Mouse (Mus musculus): ENCODE measurements at regions not wholly inside any gene's neighbourhood (a gene's known extent, or its start where the extent isn't known, plus 50 kb on each side); places are given as distances from the start of the nearest gene placed in this dataset.

- H3K4me2 ChIP-seq (replicated peaks): no peak overlapping the region
- no peaks in the 10 kb centered on the region for H3K36me3 ChIP-seq
- ATAC-seq: no peak
- H3K9ac ChIP-seq: no peak overlapping the region
- H3K4me1 ChIP-seq (replicated peaks): no peaks in the 10 kb centered on the region
- H3K27ac ChIP-seq: no peak overlapping the region
- no peak overlapping the region for H3K4me3 ChIP-seq (replicated peaks)
- no peaks in the 10 kb centered on the region for H3K9me3 ChIP-seq
- H3K27me3 ChIP-seq (replicated peaks): no peaks in the 10 kb centered on the region
These were observed 174.7 kb upstream of the Marcks start for GRCm38 (mm10) chr10:37313461-37313860.

DNA sequence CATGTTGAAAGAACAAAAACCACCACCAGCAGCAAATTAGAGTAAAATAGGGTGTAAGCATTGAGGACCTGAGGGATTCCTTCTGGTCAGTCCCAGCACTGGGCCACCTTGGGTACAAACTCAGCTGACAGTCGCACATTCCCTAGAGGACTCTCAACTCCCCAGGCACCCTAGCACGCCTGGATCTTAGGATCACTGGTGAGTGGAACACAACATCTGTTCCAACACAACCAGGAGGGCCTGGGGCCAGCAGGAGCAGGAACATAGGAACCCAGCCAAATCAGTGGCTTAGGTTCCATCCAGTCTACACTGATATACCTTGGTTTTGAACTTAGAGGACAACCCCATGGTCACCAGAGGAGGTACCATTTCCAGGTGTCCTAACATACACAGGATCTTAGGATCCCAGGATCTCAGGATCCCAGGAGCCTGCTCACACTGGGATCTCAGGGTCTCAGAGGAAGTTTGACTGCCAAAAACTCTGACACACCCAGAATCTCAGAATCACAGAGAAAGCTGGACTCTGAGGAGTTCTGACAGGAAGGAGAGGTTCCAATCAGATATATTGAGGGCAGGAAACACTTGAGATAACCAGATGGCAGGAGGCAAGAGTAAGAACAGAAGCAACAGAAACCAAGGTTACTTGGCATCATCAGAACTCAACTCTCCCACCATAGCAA is 171.7 kb upstream of the Marcks start:
- Histone ChIP-seq H3K9me3 (no peaks in the 10 kb centered on the region), H3K4me1 (replicated peaks) (no peaks in the 10 kb centered on the region), H3K4me3 (replicated peaks) (no peak overlapping the region), H3K4me2 (replicated peaks) (no peak overlapping the region), H3K27ac (no peak overlapping the region), H3K27me3 (replicated peaks) (no peaks in the 10 kb centered on the region), H3K36me3 (no peaks in the 10 kb centered on the region), H3K9ac (no peak overlapping the region)
- WGBS: 89% methylated on average over 2 of the region's 2 CpGs
- no peak for ATAC-seq

GRCm38 (mm10) chr10:37304656-37305055 is 165.9 kb upstream of the Marcks start:
- WGBS: 44% methylated on average over 2 of the region's 2 CpGs
- H3K27me3 ChIP-seq (replicated peaks): no peaks in the 10 kb centered on the region
- H3K4me3 ChIP-seq (replicated peaks): no peak overlapping the region
- ATAC-seq: no peak
- H3K4me1 ChIP-seq (replicated peaks): no peaks in the 10 kb centered on the region
- no peaks in the 10 kb centered on the region for H3K9me3 ChIP-seq
- H3K4me2 ChIP-seq (replicated peaks): no peak overlapping the region
- no peaks in the 10 kb centered on the region for H3K36me3 ChIP-seq
- no peak overlapping the region for H3K27ac ChIP-seq
- no peak overlapping the region for H3K9ac ChIP-seq

GRCm38 (mm10) chr10:37300181-37300889 is 161.6 kb upstream of the Marcks start:
- H3K36me3 ChIP-seq: no peaks in the 10 kb centered on the region
- H3K4me2 ChIP-seq (replicated peaks): no peak overlapping the region
- 90% methylated on average over 5 of the region's 5 CpGs for WGBS
- no peaks in the 10 kb centered on the region for H3K9me3 ChIP-seq
- H3K9ac ChIP-seq: no peak overlapping the region
- H3K27ac ChIP-seq: no peak overlapping the region
- no peak for ATAC-seq
- H3K4me3 ChIP-seq (replicated peaks): no peak overlapping the region
- H3K4me1 ChIP-seq (replicated peaks): no peaks in the 10 kb centered on the region
- H3K27me3 ChIP-seq (replicated peaks): no peaks in the 10 kb centered on the region

DNA sequence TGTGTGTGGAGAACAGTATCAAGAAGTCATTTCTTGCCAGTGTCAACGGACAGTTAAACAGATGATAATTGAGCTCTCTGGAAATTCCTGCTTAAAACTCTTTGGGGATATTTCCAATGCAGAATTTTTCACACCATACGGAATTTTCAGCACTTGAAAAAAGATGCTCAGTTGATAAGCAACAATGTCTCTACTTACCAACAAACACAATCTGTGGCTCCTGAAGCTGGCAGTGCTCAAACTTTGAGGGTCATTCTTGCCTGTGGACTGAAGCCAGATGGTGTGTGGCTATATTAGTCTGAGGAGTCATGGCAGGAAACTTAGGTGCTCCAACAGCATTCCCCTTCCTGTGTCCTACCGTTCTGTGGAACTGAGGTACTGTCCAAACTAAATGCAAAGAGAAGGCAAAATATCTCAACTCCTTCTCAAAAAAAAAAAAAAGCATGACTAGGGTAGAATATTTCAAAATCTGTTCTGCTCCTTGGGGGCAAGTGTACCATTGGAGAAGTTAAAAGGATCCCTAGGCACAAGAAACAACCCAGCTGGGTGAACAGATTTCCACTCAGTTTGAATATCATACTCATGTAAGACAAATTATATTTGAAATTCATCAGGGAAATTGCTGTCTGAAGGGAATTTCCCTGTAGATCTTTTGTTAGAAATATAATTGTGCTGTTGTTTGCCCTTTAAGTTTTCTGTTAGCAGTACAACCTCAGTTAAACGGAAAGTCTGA is 160.1 kb upstream of the Marcks start:
- 81% methylated on average over 4 of the region's 4 CpGs for WGBS
- no peak for ATAC-seq

GRCm38 (mm10) chr10:37294231-37294630 is 155.5 kb upstream of the Marcks start:
- Histone ChIP-seq H3K36me3 (no peaks in the 10 kb centered on the region), H3K4me1 (replicated peaks) (no peaks in the 10 kb centered on the region), H3K4me2 (replicated peaks) (no peak overlapping the region), H3K27me3 (replicated peaks) (no peaks in the 10 kb centered on the region), H3K27ac (no peak overlapping the region), H3K9ac (no peak overlapping the region), H3K9me3 (no peaks in the 10 kb centered on the region), H3K4me3 (replicated peaks) (no peak overlapping the region)
- no peak for ATAC-seq

More for the DNA sequence above, 160.1 kb upstream of the Marcks start:
- Histone ChIP-seq H3K4me3 (replicated peaks) (no peak overlapping the region), H3K4me2 (replicated peaks) (no peak overlapping the region), H3K4me1 (replicated peaks) (no peaks in the 10 kb centered on the region), H3K9ac (no peak overlapping the region), H3K9me3 (no peaks in the 10 kb centered on the region), H3K27me3 (replicated peaks) (no peaks in the 10 kb centered on the region), H3K27ac (no peak overlapping the region), H3K36me3 (no peaks in the 10 kb centered on the region)

GRCm38 (mm10) chr10:37293292-37293691 is 154.6 kb upstream of the Marcks start:
- Histone ChIP-seq H3K9me3 (no peaks in the 10 kb centered on the region), H3K27me3 (replicated peaks) (no peaks in the 10 kb centered on the region), H3K27ac (no peak overlapping the region), H3K36me3 (no peaks in the 10 kb centered on the region), H3K4me1 (replicated peaks) (no peaks in the 10 kb centered on the region), H3K4me2 (replicated peaks) (no peak overlapping the region), H3K9ac (no peak overlapping the region), H3K4me3 (replicated peaks) (no peak overlapping the region)
- ATAC-seq: no peak
- WGBS: 48% methylated on average over 1 of the region's 1 CpGs

- no peaks in the 10 kb centered on the region for H3K27me3 ChIP-seq (replicated peaks)
- ATAC-seq: no peak
These were observed 153.1 kb upstream of the Marcks start for GRCm38 (mm10) chr10:37291639-37292495.

GRCm38 (mm10) chr10:37289964-37290704 is 151.4 kb upstream of the Marcks start:
- H3K4me3 ChIP-seq (replicated peaks): no peak overlapping the region
- no peak overlapping the region for H3K4me2 ChIP-seq (replicated peaks)
- no peak overlapping the region for H3K27ac ChIP-seq
- H3K9ac ChIP-seq: no peak overlapping the region
- H3K4me1 ChIP-seq (replicated peaks): no peaks in the 10 kb centered on the region
- no peak for ATAC-seq
- WGBS: 86% methylated on average over 3 of the region's 3 CpGs
- no peaks in the 10 kb centered on the region for H3K9me3 ChIP-seq
- no peaks in the 10 kb centered on the region for H3K27me3 ChIP-seq (replicated peaks)
- no peaks in the 10 kb centered on the region for H3K36me3 ChIP-seq

More at GRCm38 (mm10) chr10:37291639-37292495, 153.1 kb upstream of the Marcks start:
- Histone ChIP-seq H3K27ac (no peak overlapping the region), H3K9me3 (no peaks in the 10 kb centered on the region), H3K4me1 (replicated peaks) (no peaks in the 10 kb centered on the region), H3K9ac (no peak overlapping the region), H3K4me3 (replicated peaks) (no peak overlapping the region), H3K36me3 (no peaks in the 10 kb centered on the region), H3K4me2 (replicated peaks) (no peak overlapping the region)
- 57% methylated on average over 2 of the region's 2 CpGs for WGBS

GRCm38 (mm10) chr10:37286305-37286704 is 147.6 kb upstream of the Marcks start:
- WGBS: 69% methylated on average over 5 of the region's 5 CpGs
- Histone ChIP-seq H3K36me3 (no peaks in the 10 kb centered on the region), H3K4me2 (replicated peaks) (no peak overlapping the region), H3K4me3 (replicated peaks) (no peak overlapping the region), H3K27me3 (replicated peaks) (no peaks in the 10 kb centered on the region), H3K4me1 (replicated peaks) (no peaks in the 10 kb centered on the region), H3K9me3 (no peaks in the 10 kb centered on the region), H3K27ac (no peak overlapping the region), H3K9ac (no peak overlapping the region)
- ATAC-seq: no peak

- Histone ChIP-seq H3K4me3 (replicated peaks) (no peak overlapping the region), H3K36me3 (no peaks in the 10 kb centered on the region), H3K9ac (no peak overlapping the region), H3K9me3 (no peaks in the 10 kb centered on the region), H3K27me3 (replicated peaks) (no peaks in the 10 kb centered on the region), H3K4me1 (replicated peaks) (no peaks in the 10 kb centered on the region), H3K27ac (no peak overlapping the region), H3K4me2 (replicated peaks) (no peak overlapping the region)
- ATAC-seq: no peak
These were observed 144.2 kb upstream of the Marcks start for GRCm38 (mm10) chr10:37282951-37283350.

Measured in intestine, embryonic 15.5 days (tissue).